Mouse (Mus musculus) C2C12 (cell line): ENCODE measurements around the gene Ebf4. TPM values are rescaled to one million over a fixed set of nuclear protein-coding genes. Genes with fewer than 3 reads are reported as not detected.

Experiments
- H3K27me3 ChIP-seq: one replicate; pipeline ENCODE4 v1.6.1; 2011; ENCODE audit not compliant: control insufficient read depth, insufficient read depth, insufficient read length
- H3K36me3 ChIP-seq: one replicate; pipeline ENCODE4 v1.6.1; 2011; ENCODE audit not compliant: control insufficient read depth, insufficient read depth
- H3K4me3 ChIP-seq: one replicate; pipeline ENCODE4 v1.5.1; 2011; ENCODE audit warnings: mild to moderate bottlenecking, control low read depth; ENCODE audit not compliant: poor library complexity, insufficient read depth, severe bottlenecking
- H3K79me2 ChIP-seq: one replicate; pipeline ENCODE4 v1.6.1; 2011; ENCODE audit not compliant: control insufficient read depth, insufficient read depth
- H3K79me3 ChIP-seq: one replicate; pipeline ENCODE4 v1.6.1; 2011; ENCODE audit warnings: low read depth, control low read depth
- H3ac ChIP-seq: one replicate; pipeline ENCODE3; 2011; ENCODE audit warnings: low read depth; ENCODE audit not compliant: control insufficient read depth, insufficient read length
- CEBPB ChIP-seq: IDR thresholded peaks from one replicate; pipeline ENCODE4 v1.6.1; 2011; ENCODE audit warnings: low read depth, mild to moderate bottlenecking, control low read depth, moderate library complexity
- CTCF ChIP-seq: IDR thresholded peaks from one replicate; pipeline ENCODE4 v1.5.1; 2011; ENCODE audit not compliant: control insufficient read depth, insufficient read depth, insufficient read length
- FOSL1 ChIP-seq: IDR thresholded peaks from one replicate; pipeline ENCODE4 v1.8.0; 2011; ENCODE audit warnings: mild to moderate bottlenecking, low read length; ENCODE audit not compliant: poor library complexity, insufficient read depth, severe bottlenecking
- MAX ChIP-seq: IDR thresholded peaks from one replicate; pipeline ENCODE4 v1.6.1; 2011; ENCODE audit warnings: mild to moderate bottlenecking, control low read depth
- MYOD1 ChIP-seq: IDR thresholded peaks from one replicate; pipeline ENCODE4 v1.6.1; 2011; ENCODE audit warnings: low read depth; ENCODE audit not compliant: control insufficient read depth, insufficient read length
- MYOG ChIP-seq: IDR thresholded peaks from one replicate; pipeline ENCODE4 v1.6.1; 2011; ENCODE audit not compliant: control insufficient read depth, insufficient read length; ENCODE audit errors: extremely low read depth
- USF1 ChIP-seq: IDR thresholded peaks from one replicate; pipeline ENCODE4 v1.6.1; 2011; ENCODE audit warnings: low read depth, mild to moderate bottlenecking, control low read depth, moderate library complexity
- polyA plus RNA-seq: library from polyadenylated mRNA; unstranded; fragments of >200 nt; fragmentation: generic; extraction: Trizol; gene quantifications from one replicate; pipeline ENCODE4 v1.2.1, GENCODE M21; 2012; ENCODE audit warnings: missing spikeins

Ebf4 gene
- polyA plus RNA-seq, 1 experiment: 0.07 TPM

- TF ChIP-seq CEBPB: no peak
- TF ChIP-seq MAX: no peak
- no peak for TF ChIP-seq MYOG
- TF ChIP-seq USF1: no peak
- no peak for TF ChIP-seq FOSL1
- TF ChIP-seq MYOD1: no peak
- TF ChIP-seq CTCF: no peak
- peaks cover 16% of the 10 kb centered on the region for H3K27me3 ChIP-seq
- H3K4me3 ChIP-seq: no peak overlapping the region
- H3K36me3 ChIP-seq: no peaks in the 10 kb centered on the region
- no peaks in the 10 kb centered on the region for H3K79me3 ChIP-seq
- no peaks in the 10 kb centered on the region for H3K79me2 ChIP-seq
- H3ac ChIP-seq: no peak overlapping the region
Measured at GRCm38 (mm10) chr2:130401891-130402290, 106.9 kb downstream of the Ebf4 start.

- Histone ChIP-seq H3K79me2 (no peaks in the 10 kb centered on the region), H3K27me3 (peaks cover 9% of the 10 kb centered on the region), H3K79me3 (no peaks in the 10 kb centered on the region), H3ac (no peak within 1 kb of the TSS), H3K4me3 (no peak within 1 kb of the TSS), H3K36me3 (no peaks in the 10 kb centered on the region)
- TF ChIP-seq CEBPB (no peak), MAX (no peak), USF1 (no peak), CTCF (no peak), MYOG (no peak), MYOD1 (no peak), FOSL1 (no peak)
Measured at GRCm38 (mm10) chr2:130404939-130405338, 110.0 kb downstream of the Ebf4 start, which contains the start of the genes Gm28372 and 1700020A23Rik. TSS of gene Gm28372 (plus strand) at chr2:130405239. TSS of gene 1700020A23Rik (plus strand) at chr2:130405259.

GRCm38 (mm10) chr2:130406178-130406577, 111.2 kb downstream of the Ebf4 start, which contains the start of gene Tmem239:
TSS of gene Tmem239 (plus strand) at chr2:130406478.
- Histone ChIP-seq H3K27me3 (peaks cover 7% of the 10 kb centered on the region), H3ac (no peak within 1 kb of the TSS), H3K79me3 (no peaks in the 10 kb centered on the region), H3K36me3 (no peaks in the 10 kb centered on the region), H3K4me3 (no peak within 1 kb of the TSS), H3K79me2 (no peaks in the 10 kb centered on the region)
- no peak for TF ChIP-seq CTCF
- no peak for TF ChIP-seq MYOD1
- TF ChIP-seq USF1: no peak
- TF ChIP-seq MYOG: no peak
- no peak for TF ChIP-seq MAX
- TF ChIP-seq FOSL1: no peak
- no peak for TF ChIP-seq CEBPB

GRCm38 (mm10) chr2:130408194-130408593, 113.2 kb downstream of the Ebf4 start:
- Histone ChIP-seq H3ac (no peak overlapping the region), H3K79me3 (no peaks in the 10 kb centered on the region), H3K27me3 (no peaks in the 10 kb centered on the region), H3K79me2 (no peaks in the 10 kb centered on the region), H3K36me3 (no peaks in the 10 kb centered on the region), H3K4me3 (no peak overlapping the region)
- TF ChIP-seq FOSL1 (no peak), CEBPB (no peak), USF1 (no peak), MAX (no peak), MYOD1 (no peak), CTCF (no peak), MYOG (no peak)

GRCm38 (mm10) chr2:130411558-130412495, 116.9 kb downstream of the Ebf4 start:
- Histone ChIP-seq H3K4me3 (no peak overlapping the region), H3K79me3 (no peaks in the 10 kb centered on the region), H3ac (no peak overlapping the region), H3K36me3 (no peaks in the 10 kb centered on the region), H3K27me3 (no peaks in the 10 kb centered on the region), H3K79me2 (no peaks in the 10 kb centered on the region)
- peak; percentile 87 for TF ChIP-seq CTCF
- TF ChIP-seq FOSL1: no peak
